Mouse (Mus musculus): ENCODE results near the gene Nucks1.
A peak's percentile ranks its signal among the peaks of the same experiment; 100 is the strongest.

Gene Nucks1

GRCm38 (mm10) chr1:131968556-131968955 is 58.2 kb downstream of the Nucks1 start:
- DNase-seq, result no peak

DNA sequence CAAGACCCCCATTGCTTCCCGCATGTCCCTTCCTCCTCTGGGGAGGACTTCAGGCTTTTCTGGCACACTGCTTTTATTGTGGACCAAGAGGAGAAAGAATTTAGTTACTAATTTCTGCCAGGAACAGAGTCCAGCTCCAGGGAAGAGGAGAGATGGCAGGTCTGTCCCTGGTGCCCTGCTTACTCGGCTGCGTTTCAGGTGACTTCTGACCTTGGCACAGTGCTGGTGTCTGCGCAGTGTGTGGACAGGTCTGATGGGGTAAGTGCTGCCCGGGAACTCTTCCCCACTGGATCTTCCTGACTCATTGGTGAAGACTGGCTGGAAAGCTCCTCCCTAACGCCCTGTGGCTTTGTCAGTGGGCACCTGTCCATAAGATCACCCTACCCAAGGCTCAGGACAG is 58.6 kb downstream of the Nucks1 start:
- no peak for DNase-seq

- DNase-seq, result no peak
Observed at GRCm38 (mm10) chr1:131969825-131970224, 59.5 kb downstream of the Nucks1 start.

DNA sequence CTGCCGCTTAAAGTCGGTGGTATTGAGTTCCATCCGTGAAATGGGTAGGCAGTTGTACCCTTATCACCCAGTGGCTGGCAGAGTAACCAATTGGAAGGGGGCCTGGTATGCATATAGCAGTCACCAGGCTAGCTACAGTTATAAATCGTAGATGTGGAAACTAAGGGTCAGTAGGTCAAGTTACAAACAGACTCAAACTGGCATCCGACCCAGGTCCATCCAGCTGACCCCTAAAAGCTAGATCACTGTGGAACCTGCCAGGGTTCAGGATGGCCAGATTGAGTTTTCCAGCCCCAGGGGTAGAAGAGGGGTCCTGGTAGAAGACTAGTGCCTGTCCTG is 60.0 kb downstream of the Nucks1 start:
- DNase-seq, result no peak

- no peak for DNase-seq
Observed at GRCm38 (mm10) chr1:131970661-131971520, 60.6 kb downstream of the Nucks1 start.

DNA sequence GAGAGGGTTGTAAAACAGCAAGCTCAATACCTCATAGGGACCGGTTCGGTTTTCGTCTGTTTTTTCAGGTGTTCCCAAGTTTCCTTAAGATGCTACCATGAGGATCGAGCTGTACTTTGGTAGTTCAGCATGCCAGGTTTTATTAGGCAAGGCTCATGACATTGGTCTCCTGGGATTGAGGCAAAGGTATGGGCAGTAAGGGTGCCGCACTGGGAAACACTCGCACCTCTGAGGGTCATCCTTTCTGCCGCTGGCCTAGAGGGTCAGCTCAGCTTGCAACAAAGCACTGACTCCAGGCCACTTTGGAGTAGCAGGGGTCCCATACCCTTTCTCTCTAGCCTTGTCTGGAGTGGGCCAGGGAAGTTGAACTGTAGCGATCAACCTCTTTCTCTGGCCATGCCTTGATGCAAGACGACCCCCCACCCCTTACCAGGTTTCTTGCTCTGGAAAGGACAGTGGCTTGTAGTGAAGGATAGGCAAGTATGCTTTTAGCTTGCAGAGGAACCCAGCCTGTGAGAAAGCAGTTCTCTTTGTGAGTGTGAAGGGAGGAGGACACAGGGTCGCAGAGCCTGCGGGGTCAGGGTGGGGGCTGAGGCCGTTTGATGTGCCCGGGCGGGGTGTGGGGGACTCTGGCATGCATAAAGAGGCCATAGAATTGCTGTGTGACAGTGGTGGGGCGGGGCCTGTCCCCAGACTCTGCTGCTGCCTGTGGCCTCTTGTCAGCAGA is 61.6 kb downstream of the Nucks1 start:
- no peak for DNase-seq

DNA sequence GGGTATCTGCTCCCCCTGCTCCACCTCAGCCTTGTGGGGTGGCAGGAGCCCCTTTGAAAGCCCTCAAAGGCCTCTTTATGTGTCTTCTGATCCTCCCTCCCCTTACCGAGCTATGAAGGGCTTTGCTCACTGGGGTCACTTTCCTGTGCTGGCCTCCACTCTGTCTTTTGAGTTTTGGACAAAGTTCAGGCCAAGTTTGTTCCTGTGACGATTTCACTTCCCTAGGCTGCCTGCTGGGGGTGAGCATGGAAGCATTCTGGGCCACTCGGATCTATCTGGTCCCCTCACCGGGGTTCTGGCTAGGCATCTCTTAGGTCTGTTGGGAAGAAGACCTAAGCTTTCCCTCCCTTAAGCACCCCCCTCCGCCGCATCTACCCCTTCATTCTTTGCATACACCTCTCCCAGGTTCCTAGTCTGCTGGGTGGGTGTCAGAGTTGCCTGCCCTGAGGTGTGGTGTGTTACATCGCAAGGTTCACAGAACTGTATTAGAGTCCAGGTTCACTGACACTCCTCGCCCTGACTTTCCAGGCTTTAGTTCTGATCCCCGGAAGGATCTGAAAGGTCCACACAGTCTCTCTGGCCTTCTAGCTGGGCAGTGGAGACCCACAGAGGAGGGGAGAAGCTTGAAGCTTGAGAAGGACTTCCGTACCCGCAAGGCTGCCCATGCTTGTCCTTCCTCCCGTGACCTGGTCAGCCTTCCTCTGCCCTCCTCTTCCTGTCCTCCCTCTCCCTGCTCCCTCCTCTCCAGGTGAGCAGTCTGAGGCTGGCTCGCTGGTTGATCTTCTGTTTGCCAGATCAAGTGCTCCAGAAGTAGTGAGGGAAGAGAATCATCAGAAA is 62.4 kb downstream of the Nucks1 start:
- no peak for DNase-seq

- DNase-seq, result no peak
Observed at GRCm38 (mm10) chr1:131973991-131974390, 63.7 kb downstream of the Nucks1 start.

DNA sequence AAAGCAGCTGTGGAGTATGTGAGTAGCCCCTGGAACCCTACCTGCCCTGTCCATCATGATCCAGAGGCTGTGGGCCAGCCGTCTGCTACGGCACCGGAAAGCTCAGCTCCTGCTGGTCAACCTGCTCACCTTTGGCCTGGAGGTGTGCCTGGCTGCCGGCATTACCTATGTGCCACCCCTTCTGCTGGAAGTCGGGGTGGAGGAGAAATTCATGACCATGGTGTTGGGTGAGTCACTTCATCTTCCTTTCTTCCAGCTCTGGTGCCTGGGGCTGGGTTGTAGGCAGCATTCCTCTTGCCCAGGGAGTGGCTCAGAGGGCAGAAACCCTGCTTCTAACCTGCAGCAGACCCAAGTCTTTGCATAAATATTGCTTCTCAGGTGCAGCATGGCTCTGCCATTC is 66.6 kb downstream of the Nucks1 start:
- no peak for DNase-seq

GRCm38 (mm10) chr1:131980471-131980870 is 70.1 kb downstream of the Nucks1 start:
- no peak for DNase-seq

DNA sequence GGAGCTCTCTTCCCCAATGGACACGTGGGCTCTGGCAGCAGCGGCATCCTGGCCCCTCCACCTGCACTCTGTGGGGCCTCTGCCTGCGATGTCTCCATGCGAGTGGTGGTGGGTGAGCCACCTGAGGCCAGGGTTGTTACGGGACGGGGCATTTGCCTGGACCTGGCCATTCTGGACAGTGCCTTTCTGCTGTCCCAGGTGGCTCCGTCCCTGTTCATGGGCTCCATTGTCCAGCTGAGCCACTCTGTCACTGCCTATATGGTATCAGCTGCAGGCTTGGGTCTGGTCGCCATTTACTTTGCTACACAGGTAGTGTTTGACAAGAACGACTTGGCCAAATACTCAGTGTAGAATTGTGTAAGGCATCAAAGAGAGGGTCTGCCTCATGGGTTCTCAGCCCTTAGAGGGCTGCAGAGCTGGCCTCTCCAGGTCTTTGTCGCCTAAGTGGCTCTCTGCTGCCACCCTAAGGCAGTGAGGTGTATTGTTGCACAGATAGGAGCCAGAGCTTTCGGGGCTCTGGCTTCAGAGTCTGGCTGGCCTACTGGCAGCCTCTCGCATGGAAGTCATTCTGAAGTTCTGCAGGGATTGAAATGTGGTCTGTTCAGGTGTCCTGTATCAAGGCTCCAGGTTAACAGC is 71.2 kb downstream of the Nucks1 start:
- peak; percentile 87 to 88 for DNase-seq

DNA sequence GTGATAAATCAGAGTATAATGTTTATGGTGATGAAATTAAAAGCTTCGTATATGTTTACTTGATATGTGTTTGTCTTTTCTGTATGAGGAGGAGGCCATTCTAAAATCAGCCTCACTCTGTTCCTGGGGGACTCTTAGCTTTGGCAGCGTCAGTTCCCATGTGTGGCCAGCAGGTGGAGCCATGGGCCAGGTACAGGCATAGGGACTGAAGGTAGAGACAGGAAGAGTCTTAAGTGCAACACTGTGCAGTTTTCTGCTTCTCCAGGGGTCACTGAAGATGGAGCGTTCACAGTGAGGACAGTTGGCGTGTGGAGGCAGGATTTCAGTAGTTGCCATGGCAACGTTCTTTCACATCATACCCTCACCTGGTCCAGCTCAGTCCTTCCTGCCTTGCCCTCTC is 72.6 kb downstream of the Nucks1 start:
- DNase-seq, result peak; percentile 90 to 91

- no peak for DNase-seq
Observed at GRCm38 (mm10) chr1:131983806-131984205, 73.5 kb downstream of the Nucks1 start.
